Mouse (Mus musculus) duodenum, adult 2 months (tissue): Measurements from ENCODE around the gene Pml. TPM values are rescaled to one million over a fixed set of nuclear protein-coding genes. Genes with fewer than 3 reads are reported as not detected.

Source experiments
- polyA plus RNA-seq: library from polyadenylated mRNA; depleted of rRNA; stranded (reverse); fragments of >200 nt; gene quantifications from 2 replicates; pipeline ENCODE4 v1.2.3, GENCODE M21; 2012; ENCODE audit warnings: low replicate concordance; rRNA removed

Gene Pml
- 23.3 and 30.7 TPM in 2 replicates for polyA plus RNA-seq

GRCm38 (mm10) chr9:58249592-58250192 lies at the start of gene Pml:
Pml (minus strand) TSS chr9:58249786.

GRCm38 (mm10) chr9:58253033-58253804 lies 3.6 kb upstream of the Pml start, which contains the start of gene Stoml1:
Stoml1 (plus strand) TSS chr9:58253164.

GRCm38 (mm10) chr9:58203516-58204447 lies 45.8 kb downstream of the Pml start, which contains the start of the genes Islr and Islr2:
Islr (minus strand) TSS chr9:58204306.
Islr2 (minus strand) TSS chr9:58204319.

Other genes starting within 250 kb of the Pml start
- gene Cyp11a1, start 243.4 kb downstream of the Pml start, polyA plus RNA-seq = 0.57 and 1.1 TPM in 2 replicates
- gene Stra6, start 186.0 kb downstream of the Pml start, polyA plus RNA-seq = 0.07 and 1.2 TPM in 2 replicates
- gene Ccdc33, start 131.0 kb downstream of the Pml start, polyA plus RNA-seq = 0.05 TPM in 1 of 2 replicates, not detected in the other
- gene Islr, start 45.5 kb downstream of the Pml start, polyA plus RNA-seq = 29.6 and 43.0 TPM in 2 replicates
- gene Islr2, start 45.5 kb downstream of the Pml start, polyA plus RNA-seq = 0.56 and 1.2 TPM in 2 replicates
- gene Stoml1, start 3.4 kb upstream of the Pml start, polyA plus RNA-seq = 18.5 and 21.5 TPM in 2 replicates
- 15.2 and 22.2 TPM in 2 replicates for gene Loxl1, start 63.4 kb upstream of the Pml start, polyA plus RNA-seq
- gene Tbc1d21, start 120.7 kb upstream of the Pml start, polyA plus RNA-seq = not detected in 2 replicates
- 1.4 and 1.6 TPM in 2 replicates for gene Insyn1, start 238.8 kb upstream of the Pml start, polyA plus RNA-seq